Mouse (Mus musculus): Measurements from ENCODE around the gene Vwf.

DNA sequence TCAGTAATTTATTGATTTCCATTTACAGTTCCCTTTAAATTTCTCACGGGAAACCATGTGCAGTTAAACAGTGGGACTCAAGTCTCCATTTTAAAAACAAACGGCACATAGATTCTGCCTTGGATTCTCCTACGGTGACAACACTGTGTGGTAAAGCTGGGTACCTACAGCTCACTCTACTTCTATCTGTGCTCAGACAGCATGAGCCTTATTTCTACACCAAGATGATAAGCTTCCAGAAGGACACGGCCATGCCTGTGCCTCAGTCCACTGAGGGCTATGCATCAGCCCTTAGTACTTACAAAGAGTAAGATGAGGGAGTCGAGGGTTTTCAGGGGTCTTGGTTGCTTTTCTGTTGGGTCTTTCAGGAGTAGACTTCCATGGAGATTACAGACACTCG is 18.8 kb downstream of the Vwf start:
- TF ChIP-seq POLR2A (IDR thresholded peaks at IDR 0.05; ENCODE audit: insufficient read length, low read depth) = no peak
- no peak for TF ChIP-seq USF1 (IDR thresholded peaks at IDR 0.05; ENCODE audit: low read depth)

Measured in myocyte (in vitro differentiated cells).